Mouse (Mus musculus) heart, postnatal 0 days (tissue): ENCODE measurements at regions not wholly inside any gene's neighbourhood (a gene's known extent, or its start where the extent isn't known, plus 50 kb on each side); places are given as distances from the start of the nearest gene placed in this dataset.

ENCODE experiments used
- CTCF ChIP-seq: IDR thresholded peaks from 2 replicates; pipeline ENCODE4 v1.5.1; 2016; ENCODE audit warnings: antibody characterized with exemption, control low read depth, low read depth
- EP300 ChIP-seq: IDR thresholded peaks from 2 replicates; pipeline ENCODE4 v1.6.1; 2016; ENCODE audit warnings: antibody characterized with exemption, low read depth

GRCm38 (mm10) chr3:52173490-52173889 is 68.6 kb upstream of the Maml3 start:
- TF ChIP-seq CTCF (no peak; the same call in 1 of the 2 replicates), EP300 (no peak)
